Mouse (Mus musculus): ENCODE results near the gene Gmip.

DNA sequence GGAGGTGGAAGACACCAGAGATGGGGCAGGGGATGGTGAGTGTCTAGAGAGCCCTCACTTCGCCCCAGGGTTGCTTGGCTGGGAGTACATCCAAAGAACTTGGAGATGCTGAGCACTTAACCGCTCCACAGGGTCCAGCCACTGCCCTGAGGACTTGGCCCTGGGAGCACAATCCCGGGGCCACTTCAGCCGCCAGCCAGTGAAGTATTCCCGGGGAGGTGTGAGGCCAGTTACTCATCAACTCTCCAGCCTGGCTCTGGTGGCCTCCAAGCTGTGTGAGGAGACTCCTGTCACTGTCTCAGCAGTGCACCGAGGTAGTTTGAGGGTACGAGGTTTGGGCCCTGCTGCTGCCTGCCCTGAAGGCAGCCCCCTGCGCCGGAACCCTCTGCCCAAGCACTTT lies 12.0 kb downstream of the Gmip start:
- TF ChIP-seq CTCF (IDR thresholded peaks at IDR 0.05; ENCODE audit: low read depth), result no peak
- no peak for TF ChIP-seq EP300 (IDR thresholded peaks at IDR 0.05; ENCODE audit: low read depth)

Measured in heart, postnatal 0 days (tissue).